Mouse (Mus musculus): ENCODE results near the gene Ccdc136.

DNA sequence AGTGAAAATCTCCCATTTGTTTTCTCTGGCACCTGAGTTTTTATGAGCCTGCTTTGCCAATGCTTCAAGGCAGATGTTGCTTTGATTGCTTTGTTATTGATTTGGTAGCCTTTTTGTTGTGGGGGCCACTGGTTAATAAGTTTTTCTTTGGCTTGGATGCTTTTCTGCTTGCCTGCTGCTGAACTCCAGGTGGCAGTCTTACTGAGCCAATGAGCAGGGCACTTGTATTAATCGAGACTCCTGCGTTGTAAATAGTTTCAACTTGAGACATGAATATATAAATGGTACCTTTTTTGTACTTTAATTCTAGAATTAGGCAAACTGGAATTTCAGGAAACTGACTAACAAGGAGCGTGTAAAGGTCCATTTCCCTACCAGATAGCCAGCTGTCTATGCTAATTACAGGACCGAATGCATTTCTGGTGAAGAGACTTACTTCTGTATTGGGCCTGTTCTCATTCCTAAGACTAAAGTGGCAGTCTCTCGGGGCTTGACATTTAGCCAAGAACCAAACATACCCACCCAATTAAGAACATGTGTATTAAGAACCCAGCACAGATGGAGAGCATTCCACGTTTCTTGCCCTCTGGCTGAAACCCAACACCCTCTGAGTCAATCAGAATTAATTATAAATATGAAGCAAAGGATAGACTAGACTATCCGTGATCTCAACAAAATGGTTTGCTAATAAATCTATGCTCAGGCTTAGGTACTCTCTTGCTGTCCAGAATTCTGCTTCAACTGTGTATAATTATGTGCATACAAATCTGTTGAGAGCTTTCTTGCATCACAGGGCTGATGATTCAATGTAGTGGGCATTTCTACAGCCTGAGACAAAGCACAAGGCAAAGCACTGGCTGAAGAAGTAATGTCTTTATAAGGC lies 33.6 kb upstream of the Ccdc136 start:
- TF ChIP-seq CTCF (IDR thresholded peaks at IDR 0.05; ENCODE audit: low read depth) = peak; percentile 56
- TF ChIP-seq EP300 (IDR thresholded peaks at IDR 0.05; ENCODE audit: low read depth) = no peak
